Mouse (Mus musculus) spleen, adult 2 months (tissue): Measurements from ENCODE around the gene Spred2.

Experiments used
- CTCF ChIP-seq: fragments of 200-500 bp; IDR thresholded peaks from 2 replicates; pipeline ENCODE4 v1.5.1; 2011; ENCODE audit warnings: mild to moderate bottlenecking, inconsistent platforms; ENCODE audit not compliant: insufficient read depth, insufficient read length, insufficient replicate concordance; ENCODE audit errors: extremely low read depth
- POLR2A ChIP-seq: fragments of 200-500 bp; IDR thresholded peaks from 2 replicates; pipeline ENCODE4 v1.6.1; 2011; ENCODE audit warnings: low read depth, low read length, inconsistent platforms

- TF ChIP-seq POLR2A (no peak), CTCF (no peak)
Observed at GRCm38 (mm10) chr11:20052814-20053536, 128.8 kb downstream of the Spred2 start.
